7 mouse cellular contexts compared by ENCODE assay signal in genomic region chr5:4103626-4104340, GRCm38 (mm10). TPM values are rescaled to one million over a fixed set of nuclear protein-coding genes. Genes with fewer than 3 reads are reported as not detected.
A peak's percentile ranks its signal among the peaks of the same experiment; 100 is the strongest.
DNase-seq lines count a peak whose midpoint lies in the region; ATAC-seq and TF ChIP-seq lines count a peak whose summit lies in the region.

No protein-coding gene starts in this region.

- H3K36me3 ChIP-seq in G1E (replicated peaks) = peaks cover 35% of the 10 kb centered on the region
- H3K36me3 ChIP-seq in hindbrain, embryonic 16.5 days (ENCODE audit: control insufficient read depth, insufficient read depth, low read length) = peaks cover 30% of the 10 kb centered on the region

- WGBS in hindbrain, embryonic 16.5 days = under 1% methylated on average over 37 of the region's 41 CpGs

- no peak for TF ChIP-seq CTCF in layer of hippocampus, adult 2 months (conservative IDR thresholded peaks at IDR 0.05)
- no peak for TF ChIP-seq CTCF in G1E (IDR thresholded peaks at IDR 0.05; ENCODE audit: low read depth, low read length)

- H3K4me3 ChIP-seq in layer of hippocampus, adult 2 months = peak overlapping the region; percentile 97
- H3K4me3 ChIP-seq in G1E (ENCODE audit: low read depth, low read length) = peak overlapping the region; percentile 100
- H3K4me3 ChIP-seq in hindbrain, embryonic 16.5 days (ENCODE audit: low read length) = peak overlapping the region; percentile 85

- ATAC-seq in G1E (ENCODE audit: extremely low read depth, insufficient number of reproducible peaks, low FRiP score, poor library complexity, severe bottlenecking) = no peak
- ATAC-seq in common myeloid progenitor, adult 5-6 weeks (replicated peaks; ENCODE audit: low read depth, poor library complexity, severe bottlenecking) = peak; percentile 23
- peak; percentile 66 for ATAC-seq in hindbrain, embryonic 16.5 days

- H3K4me2 ChIP-seq in hindbrain, embryonic 16.5 days (ENCODE audit: low read length) = peak overlapping the region; percentile 76

- peak in 1 of 2 experiments; percentile 18 for DNase-seq in layer of hippocampus, adult 2 months (ENCODE audit: low spot score in 2 of 2)
- no peak for DNase-seq in layer of hippocampus, adult 9-10 months (ENCODE audit: low spot score)
- no peak for DNase-seq in G1E (ENCODE audit: low spot score)
- DNase-seq in mesoderm, embryonic 11.5 days (ENCODE audit: low read depth, low spot score) = peak; percentile 5
- DNase-seq in cerebellum, postnatal 14 days = no peak

- H3K9ac ChIP-seq in hindbrain, embryonic 16.5 days (ENCODE audit: low read depth, low read length) = peak overlapping the region; percentile 92

- H3K4me1 ChIP-seq in G1E (ENCODE audit: insufficient read depth, low read depth, low read length) = peaks cover 30% of the 10 kb centered on the region
- H3K4me1 ChIP-seq in hindbrain, embryonic 16.5 days (ENCODE audit: control insufficient read depth, insufficient read depth, low read depth, low read length) = peaks cover 16% of the 10 kb centered on the region

- H3K27ac ChIP-seq in layer of hippocampus, adult 2 months = peak overlapping the region; percentile 100
- peak overlapping the region; percentile 99 for H3K27ac ChIP-seq in hindbrain, embryonic 16.5 days (ENCODE audit: low read depth, low read length)

- H3K27me3 ChIP-seq in G1E (ENCODE audit: insufficient read depth, low read length) = no peaks in the 10 kb centered on the region
- no peaks in the 10 kb centered on the region for H3K27me3 ChIP-seq in hindbrain, embryonic 16.5 days (replicated peaks; ENCODE audit: control insufficient read depth, insufficient read depth, low read length)

- H3K9me3 ChIP-seq in G1E (replicated peaks) = no peaks in the 10 kb centered on the region
- H3K9me3 ChIP-seq in hindbrain, embryonic 16.5 days (ENCODE audit: control insufficient read depth, low read length) = no peaks in the 10 kb centered on the region

RNA-seq across cellular contexts. Expression of gene Cyp51, which starts 0.8 kb away (rescaled TPM):
- total RNA-seq in layer of hippocampus, adult 2 months (2021) = 10 to 100 TPM; 38.2 to 42.1 TPM
- total RNA-seq in G1E (2014; fragmentation: Nextera tagmentation) (30.7 and 41.2 TPM in 2 replicates), G1E (2017) (93.6 and 94.4 TPM in 2 replicates)
- 43.4 and 51.6 TPM in 2 replicates for polyA plus RNA-seq in G1E (2012)
- total RNA-seq in common myeloid progenitor, adult 5-6 weeks (2017) = 18.8 and 23.5 TPM in 2 replicates
- polyA plus RNA-seq in hindbrain, embryonic 16.5 days (2015; fragmentation: Nextera tagmentation; extraction: Ambion mirVana) = 144 and 145 TPM in 2 replicates
